Mouse (Mus musculus): ENCODE measurements around the gene Sde2. TPM values are rescaled to one million over a fixed set of nuclear protein-coding genes. Genes with fewer than 3 reads are reported as not detected.

The Sde2 gene
- total RNA-seq, 1 experiment, result 39.6 TPM

DNA sequence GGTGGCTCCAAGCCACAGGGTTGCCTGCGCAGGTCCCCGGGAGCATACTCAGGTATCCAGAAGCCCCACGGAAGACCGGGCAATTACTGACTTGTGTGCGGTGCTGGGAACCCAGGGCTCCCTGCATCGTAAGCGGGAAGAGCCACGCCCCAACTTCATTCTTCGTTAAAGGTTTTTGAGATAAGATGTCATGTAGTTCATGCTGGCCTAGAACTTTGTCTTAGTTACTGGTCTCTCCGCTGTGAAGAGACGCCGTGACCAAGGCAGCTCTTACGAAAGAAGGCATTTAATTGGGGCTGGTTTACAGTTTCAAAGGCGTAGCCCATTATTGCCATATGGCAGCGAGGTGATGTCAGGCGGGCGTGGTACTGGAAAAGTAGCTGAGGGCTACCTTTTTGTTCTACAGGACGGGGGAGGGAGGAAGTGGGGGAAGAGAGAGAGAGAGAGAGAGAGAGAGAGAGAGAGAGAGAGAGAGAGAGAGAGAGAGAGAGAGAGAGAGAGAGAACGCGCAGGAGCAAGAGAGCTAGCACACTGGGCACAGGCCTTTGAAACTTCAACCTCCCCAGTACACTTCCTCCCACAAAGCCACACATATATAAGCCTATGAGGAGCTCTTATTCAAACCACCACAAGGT is 60.8 kb downstream of the Sde2 start:
- TF ChIP-seq ZNF384 (IDR thresholded peaks at IDR 0.05; ENCODE audit: low read depth, low read length) (no peak), HCFC1 (IDR thresholded peaks at IDR 0.05; ENCODE audit: borderline replicate concordance, insufficient read depth, low read length) (no peak), CHD2 (IDR thresholded peaks at IDR 0.05; ENCODE audit: low read depth, low read length) (no peak)
- Histone ChIP-seq H3K9ac (ENCODE audit: insufficient read depth, low read depth, low read length, poor library complexity, severe bottlenecking) (0 out of 2 replicates have a peak overlapping the region, but pooled peaks have one; percentile 16), H3K27ac (ENCODE audit: insufficient read depth, low read depth, low read length, poor library complexity, severe bottlenecking) (no peak overlapping the region), H3K36me3 (ENCODE audit: control insufficient read depth, insufficient read depth, low read length, poor library complexity, severe bottlenecking) (peaks cover 22% of the 10 kb centered on the region), H3K9me3 (ENCODE audit: control insufficient read depth, insufficient read depth, low read depth, low read length) (no peaks in the 10 kb centered on the region), H3K4me1 (ENCODE audit: control insufficient read depth in 2 of 2, insufficient read depth in 2 of 2, low read length in 2 of 2, poor library complexity in 1 of 2) (peaks cover 7 to 31% of the 10 kb centered on the region in 2 experiments), H3K4me3 (ENCODE audit: insufficient read depth in 1 of 2, low read depth in 1 of 2, low read length in 2 of 2, poor library complexity in 1 of 2, severe bottlenecking in 1 of 2) (no peak overlapping the region)
- DNase-seq (ENCODE audit: low read depth, low spot score), result no peak
- in situ Hi-C loops (cut with MboI; ENCODE audit: low sequenced_read_pairs in 2 of 2, unreplicated experiment in 2 of 2), result no loop called here

DNA sequence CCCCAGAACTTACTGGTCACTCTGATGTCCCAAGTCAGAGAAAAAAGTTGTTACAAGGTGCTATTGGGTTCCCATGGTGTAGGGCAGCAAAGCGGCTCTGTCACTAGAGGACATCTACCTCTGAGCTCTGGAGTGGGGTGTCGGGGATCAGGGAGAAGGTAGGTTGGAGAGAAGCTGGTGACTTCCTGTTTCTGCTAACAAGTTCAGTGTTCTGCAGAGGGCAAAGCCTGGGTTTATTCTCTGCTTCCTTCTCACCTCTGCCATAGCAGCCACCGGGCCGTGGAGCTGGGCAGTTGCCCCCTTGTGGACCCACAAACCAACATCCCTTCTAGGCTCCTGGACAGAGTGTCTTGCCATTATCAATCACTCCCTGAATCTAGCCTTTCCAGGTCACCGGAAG is 61.9 kb downstream of the Sde2 start:
- Histone ChIP-seq H3K4me1 (ENCODE audit: control insufficient read depth in 2 of 2, insufficient read depth in 2 of 2, low read length in 2 of 2, poor library complexity in 1 of 2) (peaks cover 7 to 25% of the 10 kb centered on the region in 2 experiments), H3K9ac (ENCODE audit: insufficient read depth, low read depth, low read length, poor library complexity, severe bottlenecking) (no peak overlapping the region), H3K9me3 (ENCODE audit: control insufficient read depth, insufficient read depth, low read depth, low read length) (no peaks in the 10 kb centered on the region), H3K36me3 (ENCODE audit: control insufficient read depth, insufficient read depth, low read length, poor library complexity, severe bottlenecking) (peaks cover 13% of the 10 kb centered on the region), H3K4me3 (ENCODE audit: insufficient read depth in 1 of 2, low read depth in 1 of 2, low read length in 2 of 2, poor library complexity in 1 of 2, severe bottlenecking in 1 of 2) (no peak overlapping the region), H3K27ac (ENCODE audit: insufficient read depth, low read depth, low read length, poor library complexity, severe bottlenecking) (no peak overlapping the region)
- in situ Hi-C loops (cut with MboI; ENCODE audit: low sequenced_read_pairs in 2 of 2, unreplicated experiment in 2 of 2), result no loop called here
- DNase-seq (ENCODE audit: low read depth, low spot score), result no peak
- TF ChIP-seq CHD2 (IDR thresholded peaks at IDR 0.05; ENCODE audit: low read depth, low read length) (no peak), MAFK (IDR thresholded peaks at IDR 0.05; ENCODE audit: insufficient read depth, low read depth, low read length) (no peak), ZC3H11A (IDR thresholded peaks at IDR 0.05; ENCODE audit: borderline replicate concordance, low read depth, low read length) (no peak), ZNF384 (IDR thresholded peaks at IDR 0.05; ENCODE audit: low read depth, low read length) (no peak)

DNA sequence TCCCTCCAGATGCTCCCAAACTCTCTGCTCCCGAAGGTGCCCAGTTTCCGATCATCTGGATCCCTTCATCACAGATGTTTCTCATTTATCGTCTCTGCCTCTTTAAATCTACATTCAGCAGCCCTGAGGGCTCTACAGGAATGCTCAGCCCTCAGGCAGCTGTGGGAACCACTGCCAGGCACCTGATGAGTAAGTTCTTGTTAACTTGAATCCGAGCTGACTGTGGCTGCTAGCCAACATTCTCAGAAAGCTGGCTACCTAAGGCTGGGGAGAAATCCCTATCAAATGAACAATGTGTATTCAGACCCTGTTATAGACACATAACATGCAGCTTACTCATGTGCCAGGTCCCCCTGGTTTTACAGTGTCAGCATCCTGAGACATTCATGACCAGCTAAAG is 62.9 kb downstream of the Sde2 start:
- H3K36me3 ChIP-seq (ENCODE audit: control insufficient read depth, insufficient read depth, low read length, poor library complexity, severe bottlenecking), result peaks cover 3% of the 10 kb centered on the region; the same call in 1 of the 2 replicates
- H3K27ac ChIP-seq (ENCODE audit: insufficient read depth, low read depth, low read length, poor library complexity, severe bottlenecking), result no peak overlapping the region
- H3K9me3 ChIP-seq (ENCODE audit: control insufficient read depth, insufficient read depth, low read depth, low read length), result no peaks in the 10 kb centered on the region
- H3K9ac ChIP-seq (ENCODE audit: insufficient read depth, low read depth, low read length, poor library complexity, severe bottlenecking), result no peak overlapping the region
- no peak for DNase-seq (ENCODE audit: low read depth, low spot score)
- in situ Hi-C loops (cut with MboI; ENCODE audit: low sequenced_read_pairs in 2 of 2, unreplicated experiment in 2 of 2), result no loop called here
- TF ChIP-seq ZNF384 (IDR thresholded peaks at IDR 0.05; ENCODE audit: low read depth, low read length) (no peak), ZC3H11A (IDR thresholded peaks at IDR 0.05; ENCODE audit: borderline replicate concordance, low read depth, low read length) (no peak), HCFC1 (IDR thresholded peaks at IDR 0.05; ENCODE audit: borderline replicate concordance, insufficient read depth, low read length) (no peak), MAFK (IDR thresholded peaks at IDR 0.05; ENCODE audit: insufficient read depth, low read depth, low read length) (no peak), CHD2 (IDR thresholded peaks at IDR 0.05; ENCODE audit: low read depth, low read length) (no peak)
- H3K4me3 ChIP-seq (ENCODE audit: insufficient read depth in 1 of 2, low read depth in 1 of 2, low read length in 2 of 2, poor library complexity in 1 of 2, severe bottlenecking in 1 of 2), result no peak overlapping the region
- H3K4me1 ChIP-seq (ENCODE audit: control insufficient read depth in 2 of 2, insufficient read depth in 2 of 2, low read length in 2 of 2, poor library complexity in 1 of 2), result peaks cover 7 to 25% of the 10 kb centered on the region in 2 experiments

DNA sequence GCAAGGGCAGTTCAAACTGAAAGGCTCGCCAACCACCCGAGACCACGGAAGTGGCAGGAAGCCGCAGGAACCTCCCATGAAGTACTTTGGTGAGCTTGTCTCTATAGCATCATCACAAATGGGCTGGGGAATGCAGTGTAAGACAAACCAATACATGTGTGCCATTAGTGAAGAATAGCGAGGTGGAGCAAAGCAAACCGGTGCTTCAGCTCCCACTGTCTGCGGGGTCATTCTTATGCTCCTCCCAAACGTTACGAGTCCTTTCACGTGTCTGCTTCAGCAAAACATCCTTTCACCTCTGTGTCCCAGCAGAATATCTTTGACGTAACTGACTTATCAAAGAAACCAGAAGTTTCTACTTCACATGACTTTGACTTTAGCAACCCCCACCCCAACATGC is 65.5 kb downstream of the Sde2 start:
- Histone ChIP-seq H3K4me1 (ENCODE audit: control insufficient read depth in 2 of 2, insufficient read depth in 2 of 2, low read length in 2 of 2, poor library complexity in 1 of 2) (peaks cover 4 to 20% of the 10 kb centered on the region in 2 experiments), H3K9ac (ENCODE audit: insufficient read depth, low read depth, low read length, poor library complexity, severe bottlenecking) (no peak overlapping the region), H3K27ac (ENCODE audit: insufficient read depth, low read depth, low read length, poor library complexity, severe bottlenecking) (no peak overlapping the region), H3K9me3 (ENCODE audit: control insufficient read depth, insufficient read depth, low read depth, low read length) (no peaks in the 10 kb centered on the region), H3K4me3 (ENCODE audit: insufficient read depth in 1 of 2, low read depth in 1 of 2, low read length in 2 of 2, poor library complexity in 1 of 2, severe bottlenecking in 1 of 2) (no peak overlapping the region), H3K36me3 (ENCODE audit: control insufficient read depth, insufficient read depth, low read length, poor library complexity, severe bottlenecking) (no peaks in the 10 kb centered on the region; the same call in 1 of the 2 replicates)
- in situ Hi-C loops (cut with MboI; ENCODE audit: low sequenced_read_pairs in 2 of 2, unreplicated experiment in 2 of 2), result no loop called here
- TF ChIP-seq CHD2 (IDR thresholded peaks at IDR 0.05; ENCODE audit: low read depth, low read length) (no peak), MAFK (IDR thresholded peaks at IDR 0.05; ENCODE audit: insufficient read depth, low read depth, low read length) (no peak), HCFC1 (IDR thresholded peaks at IDR 0.05; ENCODE audit: borderline replicate concordance, insufficient read depth, low read length) (no peak), ZNF384 (IDR thresholded peaks at IDR 0.05; ENCODE audit: low read depth, low read length) (no peak), ZC3H11A (IDR thresholded peaks at IDR 0.05; ENCODE audit: borderline replicate concordance, low read depth, low read length) (no peak)
- DNase-seq (ENCODE audit: low read depth, low spot score), result no peak

DNA sequence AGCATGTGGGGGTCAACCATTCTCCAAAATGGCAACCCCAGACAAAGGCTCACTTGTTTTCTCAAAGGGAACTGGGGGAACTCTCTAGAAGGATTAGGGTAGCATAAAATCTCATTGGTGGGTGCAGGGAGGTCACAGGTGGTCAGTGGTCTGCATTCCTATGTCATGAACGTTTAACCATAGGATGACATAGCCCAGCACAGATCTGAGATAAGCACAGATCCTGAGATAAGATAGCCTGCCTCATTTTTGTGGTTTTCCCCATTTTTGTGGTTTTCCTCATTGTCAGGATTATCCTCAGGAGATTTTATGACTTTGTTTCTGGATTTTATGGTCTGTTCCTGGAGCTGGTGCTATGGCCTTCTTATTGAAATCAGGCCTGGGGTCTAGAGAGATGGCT is 66.1 kb downstream of the Sde2 start:
- H3K9ac ChIP-seq (ENCODE audit: insufficient read depth, low read depth, low read length, poor library complexity, severe bottlenecking), result no peak overlapping the region
- in situ Hi-C loops (cut with MboI; ENCODE audit: low sequenced_read_pairs in 2 of 2, unreplicated experiment in 2 of 2), result no loop called here
- no peak overlapping the region for H3K4me3 ChIP-seq (ENCODE audit: insufficient read depth in 1 of 2, low read depth in 1 of 2, low read length in 2 of 2, poor library complexity in 1 of 2, severe bottlenecking in 1 of 2)
- H3K27ac ChIP-seq (ENCODE audit: insufficient read depth, low read depth, low read length, poor library complexity, severe bottlenecking), result no peak overlapping the region
- no peaks in the 10 kb centered on the region; the same call in 1 of the 2 replicates for H3K36me3 ChIP-seq (ENCODE audit: control insufficient read depth, insufficient read depth, low read length, poor library complexity, severe bottlenecking)
- DNase-seq (ENCODE audit: low read depth, low spot score), result no peak
- no peaks in the 10 kb centered on the region for H3K9me3 ChIP-seq (ENCODE audit: control insufficient read depth, insufficient read depth, low read depth, low read length)
- TF ChIP-seq HCFC1 (IDR thresholded peaks at IDR 0.05; ENCODE audit: borderline replicate concordance, insufficient read depth, low read length), result no peak
- TF ChIP-seq MAFK (IDR thresholded peaks at IDR 0.05; ENCODE audit: insufficient read depth, low read depth, low read length), result no peak
- TF ChIP-seq ZC3H11A (IDR thresholded peaks at IDR 0.05; ENCODE audit: borderline replicate concordance, low read depth, low read length), result no peak
- TF ChIP-seq ZNF384 (IDR thresholded peaks at IDR 0.05; ENCODE audit: low read depth, low read length), result no peak
- TF ChIP-seq CHD2 (IDR thresholded peaks at IDR 0.05; ENCODE audit: low read depth, low read length), result no peak
- H3K4me1 ChIP-seq (ENCODE audit: control insufficient read depth in 2 of 2, insufficient read depth in 2 of 2, low read length in 2 of 2, poor library complexity in 1 of 2), result peaks cover 3 to 20% of the 10 kb centered on the region in 2 experiments
